Mouse (Mus musculus) right cerebral cortex, adult 18-20 months (tissue): ENCODE measurements around the gene Ptcra.

Source experiments
- DNase-seq: peaks from one replicate; pipeline ENCODE4 v3.0.0; 2022; ENCODE audit warnings: mixed read lengths

Gene Ptcra

DNA sequence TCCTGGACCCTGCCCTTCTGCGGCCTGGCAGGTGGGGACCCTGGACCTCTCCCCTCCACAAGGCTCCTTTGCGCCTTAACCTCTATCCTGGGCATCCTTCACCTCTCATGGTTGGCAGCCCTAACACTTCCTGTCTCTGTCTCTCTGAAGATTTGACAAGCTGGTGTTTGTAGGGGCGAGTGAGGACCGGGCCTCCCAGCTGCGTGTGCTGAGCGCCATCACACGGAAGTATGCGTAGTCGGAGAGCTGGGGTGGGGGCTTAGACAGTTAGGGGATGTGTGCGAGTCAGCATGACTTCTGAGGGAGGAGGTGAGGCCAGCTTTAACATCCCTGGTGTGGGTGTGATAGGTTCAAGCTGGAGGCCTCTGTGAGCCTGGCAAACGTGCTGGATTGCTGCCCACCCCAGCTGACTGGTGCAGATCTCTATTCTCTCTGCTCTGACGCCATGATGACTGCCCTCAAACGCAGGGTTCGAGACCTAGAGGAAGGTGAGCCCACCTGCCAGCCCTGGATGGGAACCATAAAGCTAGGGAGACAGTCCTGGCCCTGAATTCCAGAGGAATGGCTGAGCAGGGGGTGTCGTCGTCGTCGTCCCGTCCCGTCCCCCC, 38.9 kb downstream of the Ptcra start:
- DNase-seq, result no peak

DNA sequence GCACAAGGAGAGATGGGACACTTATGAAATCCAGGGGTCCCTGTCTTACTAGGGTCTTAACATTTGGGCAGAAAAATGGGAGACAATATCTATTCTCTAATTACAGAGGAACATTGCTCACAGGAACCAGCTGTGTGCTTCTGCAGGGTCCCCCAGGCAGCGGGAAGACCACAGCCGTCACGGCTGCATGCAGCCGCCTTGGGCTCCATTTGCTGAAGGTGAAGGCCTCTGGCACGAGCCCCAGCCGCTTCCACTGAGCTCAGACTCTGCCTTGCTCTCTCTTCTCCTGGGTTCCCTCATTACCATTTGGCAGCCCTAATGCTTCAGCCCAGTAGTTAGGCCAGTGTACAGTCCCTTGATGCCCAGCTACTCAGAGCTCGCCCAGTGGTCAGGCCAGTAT, 42.4 kb downstream of the Ptcra start:
- no peak for DNase-seq

DNA sequence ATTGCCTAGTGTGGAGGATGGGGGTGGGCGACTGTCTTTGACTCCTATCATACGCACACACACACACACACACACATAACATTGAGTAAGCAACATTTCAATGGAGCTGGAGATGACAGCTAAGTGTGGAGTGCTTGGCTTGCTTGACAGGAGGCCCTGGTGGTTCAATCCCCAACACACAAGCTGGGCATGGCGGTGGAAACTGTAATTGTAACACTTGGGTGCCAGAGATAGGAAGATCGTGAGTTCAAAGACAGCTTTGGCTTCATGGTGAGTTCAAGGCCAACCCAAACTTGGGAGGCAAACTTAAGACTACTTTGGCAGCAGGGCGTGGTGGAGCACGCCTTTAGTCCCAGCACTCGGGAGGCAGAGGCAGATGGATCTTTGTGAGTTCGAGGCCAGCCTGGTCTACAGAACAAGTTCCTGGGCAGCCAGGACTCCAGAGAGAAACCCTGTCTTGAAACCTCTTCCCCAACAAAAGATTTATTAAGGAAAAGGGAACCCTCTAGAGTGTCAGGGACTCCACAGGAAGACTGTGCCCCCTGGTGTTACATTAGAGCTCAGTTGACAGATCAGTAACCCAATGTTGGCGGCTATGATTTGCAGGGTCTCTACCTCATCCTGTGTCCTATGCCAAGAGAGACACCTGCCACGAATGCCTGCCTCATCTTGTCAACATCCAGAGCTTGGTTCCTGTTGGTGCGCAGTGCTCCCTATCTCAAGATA, 48.6 kb downstream of the Ptcra start:
- no peak for DNase-seq

DNA sequence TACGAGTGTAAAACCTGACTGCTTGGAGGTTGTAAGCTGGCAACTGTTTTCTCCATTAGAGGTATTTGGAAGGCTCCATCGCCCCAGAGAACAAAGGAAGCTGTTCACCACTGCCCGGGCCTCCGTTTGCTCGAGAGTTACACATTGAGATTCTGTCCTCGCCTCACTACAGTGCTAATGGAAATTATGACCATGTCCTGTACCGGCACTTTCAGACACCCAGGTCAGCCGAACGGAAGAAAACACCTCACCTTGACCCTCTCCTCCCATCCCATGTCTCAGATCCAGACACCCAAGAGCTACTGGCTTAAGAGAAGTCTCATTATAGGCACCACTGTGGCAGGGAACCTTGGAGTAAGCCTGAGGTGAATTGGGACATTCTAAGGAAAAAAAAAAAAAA, 49.7 kb downstream of the Ptcra start:
- DNase-seq, result no peak

DNA sequence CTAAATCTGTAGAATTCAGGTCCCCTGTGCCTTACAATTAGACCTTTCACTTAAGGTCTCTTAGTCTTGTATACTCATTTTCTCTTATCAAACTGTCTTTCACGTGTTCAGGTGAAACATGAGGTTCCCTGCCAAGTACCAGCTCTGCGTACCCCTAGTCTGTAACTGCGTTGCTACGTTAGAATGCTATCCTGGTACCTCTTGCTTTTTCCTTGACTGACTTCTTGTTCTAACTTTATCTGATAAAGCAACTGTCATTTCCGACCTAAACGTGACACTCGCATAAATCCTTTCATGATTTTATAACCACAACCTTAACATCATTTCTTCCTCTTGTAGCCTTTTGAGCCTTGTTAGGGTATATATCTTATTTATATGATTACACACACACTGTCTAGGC, 51.1 kb downstream of the Ptcra start:
- DNase-seq, result no peak

DNA sequence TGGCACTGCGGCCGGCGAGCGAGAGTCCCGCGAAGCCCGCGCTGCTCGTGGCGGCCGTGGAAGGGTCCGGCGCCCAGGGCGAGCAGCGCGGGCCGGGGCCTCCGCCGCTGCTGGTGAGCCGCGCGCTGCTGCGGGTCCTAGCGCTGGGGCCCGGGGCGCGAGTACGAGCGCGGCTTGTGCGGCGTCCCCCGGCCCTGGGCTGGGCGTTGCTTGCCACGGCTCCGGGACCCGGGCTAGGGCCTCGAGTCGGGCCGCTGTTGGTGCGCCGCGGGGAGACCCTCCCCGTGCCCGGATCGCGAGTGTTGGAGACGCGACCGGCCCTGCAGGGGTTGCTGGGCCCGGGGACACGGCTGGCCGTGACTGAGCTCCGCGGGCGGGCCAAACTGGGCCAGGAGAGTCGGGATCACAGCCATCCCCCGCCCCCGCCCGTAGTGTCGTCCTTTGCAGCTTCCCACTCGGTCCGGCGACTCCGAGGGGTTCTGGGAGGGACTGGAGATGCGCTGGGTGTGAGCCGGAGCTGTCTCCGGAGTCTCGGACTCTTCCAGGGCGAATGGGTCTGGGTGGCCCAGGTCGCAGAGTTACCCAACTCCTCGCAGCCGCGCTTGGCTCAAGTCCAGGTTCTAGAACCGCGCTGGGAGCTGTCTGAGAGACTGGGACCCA, 51.8 kb downstream of the Ptcra start:
- peak; percentile 23 for DNase-seq

DNA sequence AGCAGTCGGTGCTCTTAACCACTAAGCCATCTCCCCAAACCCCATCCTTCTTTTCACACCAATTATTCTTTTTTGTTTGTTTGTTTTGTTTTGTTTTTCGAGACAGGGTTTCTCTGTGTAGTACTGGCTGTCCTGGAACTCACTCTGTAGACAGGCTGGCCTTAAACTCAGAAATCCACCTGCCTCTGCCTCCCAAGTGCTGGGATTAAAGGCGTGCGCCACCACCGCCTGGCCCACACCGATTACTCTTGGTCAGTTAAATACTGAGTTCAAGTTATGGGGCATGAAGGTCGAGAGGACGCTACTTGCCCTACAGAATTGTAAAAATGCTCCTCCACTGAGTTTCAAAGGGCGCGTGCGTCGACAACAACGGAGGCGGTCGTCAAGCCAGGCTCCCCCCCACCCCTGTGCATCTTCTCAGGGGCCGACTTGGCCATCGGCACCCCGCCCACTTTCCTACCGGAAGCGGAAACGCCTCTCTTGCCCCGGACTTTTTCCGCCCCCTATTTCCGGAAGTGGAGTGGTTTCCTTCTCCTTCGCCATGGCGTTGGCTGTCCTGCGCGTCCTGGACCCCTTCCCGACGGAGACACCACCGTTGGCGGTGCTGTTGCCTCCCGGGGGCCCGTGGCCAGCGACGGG, 52.4 kb downstream of the Ptcra start, which contains the start of gene Pex6:
Gene Pex6, plus strand, starts transcription at position 505 of the 639 bp plus-strand sequence.
- DNase-seq, result peak; percentile 95

DNA sequence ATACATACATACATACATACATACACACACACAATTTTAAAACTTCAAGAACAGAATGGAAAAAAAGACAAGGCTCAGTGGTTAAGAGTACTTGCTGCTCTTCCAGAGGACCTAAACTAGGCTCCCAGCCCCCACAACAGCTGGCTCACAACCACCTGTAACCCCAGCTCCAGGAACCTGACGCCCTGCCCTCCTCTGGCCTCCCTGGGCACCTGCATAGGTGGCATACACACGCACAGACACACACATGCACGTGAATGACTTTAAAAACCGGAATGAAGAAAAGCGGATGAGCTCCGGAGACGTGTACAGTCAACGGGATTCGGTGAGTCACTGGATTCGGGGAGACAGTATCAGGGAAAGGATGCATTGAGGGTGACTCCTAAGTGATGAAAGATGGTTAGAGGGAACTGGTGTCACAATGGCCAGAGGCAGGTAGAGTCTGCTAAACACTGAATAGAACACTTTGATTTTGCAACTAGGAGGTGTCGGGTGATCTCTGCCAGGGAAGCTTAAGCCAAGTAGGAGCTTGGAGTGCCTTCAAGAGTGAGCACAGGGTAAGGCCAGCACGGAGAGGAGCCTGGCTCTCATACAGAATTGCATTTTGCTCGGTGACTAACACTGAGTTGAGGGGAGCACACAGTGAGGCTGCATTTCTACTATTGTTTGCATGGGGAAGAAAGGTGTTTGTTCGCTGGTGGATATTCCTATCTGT, 57.0 kb downstream of the Ptcra start:
- no peak for DNase-seq
